Mouse (Mus musculus) forebrain, postnatal 0 days (tissue): ENCODE results near the gene Rala. TPM values are rescaled to one million over a fixed set of nuclear protein-coding genes. Genes with fewer than 3 reads are reported as not detected.
A peak's percentile ranks its signal among the peaks of the same experiment; 100 is the strongest.

Source experiments
- ATAC-seq: fragments of 200-750 bp; cut with Nextera tagmentation; 2 replicates; pipeline ENCODE4 v1.8.0; 2017; ENCODE audit warnings: mild to moderate bottlenecking, moderate library complexity
- DNase-seq: peaks from one replicate; pipeline ENCODE4 v3.0.0-alpha.2; 2015
- H3K27ac ChIP-seq: fragments of 300-500 bp; sonication (generic); 2 replicates; pipeline ENCODE4 v1.5.1; 2014; ENCODE audit warnings: low read depth, mild to moderate bottlenecking, antibody characterized with exemption, low read length, moderate library complexity, mixed read lengths
- H3K27me3 ChIP-seq: fragments of 300-500 bp; sonication (generic); 2 replicates; pipeline ENCODE4 v1.6.1; 2014; ENCODE audit warnings: mild to moderate bottlenecking, low read length, mixed read lengths; ENCODE audit not compliant: insufficient read depth
- H3K36me3 ChIP-seq: fragments of 300-500 bp; sonication (generic); 2 replicates; pipeline ENCODE4 v1.6.1; 2014; ENCODE audit warnings: mild to moderate bottlenecking, moderate library complexity; ENCODE audit not compliant: insufficient read depth
- H3K4me1 ChIP-seq: fragments of 300-500 bp; sonication (generic); 2 replicates; pipeline ENCODE4 v1.6.1; 2014; ENCODE audit warnings: antibody characterized with exemption; ENCODE audit not compliant: insufficient read depth
- H3K4me2 ChIP-seq: fragments of 300-500 bp; sonication (generic); 2 replicates; pipeline ENCODE4 v1.6.1; 2014; ENCODE audit warnings: low read depth, mild to moderate bottlenecking, moderate library complexity
- H3K4me3 ChIP-seq: fragments of 300-500 bp; sonication (generic); 2 replicates; pipeline ENCODE4 v1.5.1; 2014; ENCODE audit warnings: low read depth, low read length, mixed read lengths
- H3K9ac ChIP-seq: fragments of 300-500 bp; sonication (generic); 2 replicates; pipeline ENCODE4 v1.6.1; 2014; ENCODE audit warnings: mild to moderate bottlenecking
- H3K9me3 ChIP-seq: fragments of 300-500 bp; sonication (generic); 2 replicates; pipeline ENCODE4 v1.6.1; 2016; ENCODE audit warnings: low read length
- CTCF ChIP-seq: sonication (generic); IDR thresholded peaks from 2 replicates; pipeline ENCODE4 v1.5.1; 2016; ENCODE audit warnings: antibody characterized with exemption, control low read depth, low read depth
- WGBS: fragments of 180-500 bp; shearing (Covaris S2); extraction: QIAGEN DNeasy Blood & Tissue Kit; methylation state at CpG from one replicate; pipeline ENCODE4 v1.1.7; 2014; 5-methylcytosine and 5-hydroxymethylcytosine counted together
- polyA plus RNA-seq: library from polyadenylated mRNA; unstranded; fragments of >200 nt; fragmentation: Nextera tagmentation; extraction: Ambion mirVana; gene quantifications from 2 replicates; pipeline ENCODE4 v1.2.1, GENCODE M21; 2015
- total RNA-seq: library from RNA; depleted of rRNA; stranded (reverse); fragments of >200 nt; gene quantifications from 2 replicates; pipeline ENCODE4 v1.2.3, GENCODE M21; 2014; rRNA removed

The Rala gene
- total RNA-seq (98.2 and 107 TPM in 2 replicates), polyA plus RNA-seq (246 and 254 TPM in 2 replicates)

GRCm38 (mm10) chr13:17944078-17944917, at the start of gene Rala:
Gene Rala, minus strand, starts transcription at chr13:17944239.
- Histone ChIP-seq H3K36me3 (no peaks in the 10 kb centered on the region), H3K4me3 (peak within 1 kb of the TSS; percentile 93), H3K4me2 (peak within 1 kb of the TSS; percentile 62), H3K27ac (peak within 1 kb of the TSS; percentile 97), H3K27me3 (no peaks in the 10 kb centered on the region), H3K4me1 (peaks cover 12% of the 10 kb centered on the region; the same call in 1 of the 2 replicates), H3K9me3 (no peaks in the 10 kb centered on the region), H3K9ac (peak within 1 kb of the TSS; percentile 93)
- peak; percentile 100 for ATAC-seq
- 8% methylated on average over 68 of the region's 69 CpGs for WGBS
- TF ChIP-seq CTCF, result no peak
- DNase-seq, result peak; percentile 95

DNA sequence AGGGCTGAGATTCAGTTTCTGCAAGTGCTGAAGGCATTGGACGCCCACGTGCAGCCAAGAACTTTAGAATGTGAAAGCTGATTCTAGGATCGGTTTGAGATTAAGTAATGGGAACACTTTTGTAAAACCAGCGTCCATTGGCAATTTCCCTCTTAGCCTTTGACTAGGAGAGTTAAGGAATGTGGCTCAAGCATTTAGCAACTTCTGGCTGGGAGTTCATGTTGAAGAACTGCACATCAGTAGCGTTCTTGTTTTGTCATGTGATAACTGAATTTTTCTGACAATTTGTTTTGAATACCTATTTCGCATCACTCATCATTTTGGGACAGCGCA, 49.4 kb upstream of the Rala start:
- DNase-seq (no peak), ATAC-seq (no peak)
- peak overlapping the region; percentile 82 for H3K4me3 ChIP-seq
- no peak for TF ChIP-seq CTCF
- no peaks in the 10 kb centered on the region for H3K36me3 ChIP-seq
- no peaks in the 10 kb centered on the region for H3K9me3 ChIP-seq
- H3K27ac ChIP-seq, result peak overlapping the region; percentile 82
- peak overlapping the region; percentile 81 for H3K4me2 ChIP-seq
- H3K27me3 ChIP-seq, result no peaks in the 10 kb centered on the region
- 36% methylated on average over 7 of the region's 7 CpGs for WGBS
- H3K9ac ChIP-seq, result peak overlapping the region; percentile 74
- no peaks in the 10 kb centered on the region for H3K4me1 ChIP-seq

DNA sequence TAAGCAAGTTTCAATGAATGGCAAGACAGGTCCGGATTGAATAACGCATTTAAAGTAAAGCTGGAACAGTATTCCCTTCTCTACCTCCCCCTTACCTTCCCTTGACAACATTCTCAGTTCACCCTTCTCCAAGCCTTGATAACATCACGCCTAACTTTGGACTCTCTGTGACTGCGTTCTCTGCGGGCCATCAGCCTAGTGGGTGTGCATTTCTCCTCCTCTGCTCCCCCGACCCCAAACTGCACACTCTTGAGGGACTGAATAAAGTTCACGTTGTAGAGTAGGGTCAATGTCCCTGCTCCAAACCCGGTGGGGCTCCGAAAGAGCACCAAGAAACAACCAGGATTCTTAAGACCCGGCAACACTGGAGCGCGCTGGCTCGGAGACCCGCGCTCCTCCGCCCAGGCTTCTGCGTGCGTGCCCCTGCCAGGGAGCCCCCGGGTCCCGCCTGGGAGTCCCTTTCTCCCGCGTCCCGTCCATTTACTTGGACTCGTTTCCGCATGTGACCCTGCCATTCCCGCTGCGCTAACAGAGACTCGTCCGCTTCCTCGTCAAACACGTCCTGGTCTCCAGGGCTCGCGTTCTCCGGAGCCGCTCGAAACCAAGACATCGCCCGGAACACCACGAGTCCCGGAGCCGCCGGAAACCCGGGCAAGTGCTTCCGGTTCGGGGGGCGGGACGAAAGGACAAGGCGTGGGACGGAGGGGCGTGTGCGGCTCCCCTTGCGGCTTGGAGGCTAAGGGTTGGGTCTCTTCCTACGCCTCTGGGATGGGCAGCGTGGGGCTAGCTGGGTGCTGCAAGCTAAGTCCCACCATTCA, 48.9 kb upstream of the Rala start, which contains the start of gene Yae1d1:
Gene Yae1d1, minus strand, starts transcription at position 653 of the 818 bp plus-strand sequence.
- Histone ChIP-seq H3K4me2 (peak within 1 kb of the TSS; percentile 81), H3K4me3 (peak within 1 kb of the TSS; percentile 82), H3K27ac (peak within 1 kb of the TSS; percentile 82), H3K4me1 (no peaks in the 10 kb centered on the region), H3K9ac (peak within 1 kb of the TSS; percentile 74), H3K27me3 (no peaks in the 10 kb centered on the region), H3K36me3 (no peaks in the 10 kb centered on the region), H3K9me3 (no peaks in the 10 kb centered on the region)
- TF ChIP-seq CTCF, result peak; percentile 69
- DNase-seq, result peak; percentile 94
- 3% methylated on average over 54 of the region's 54 CpGs for WGBS
- ATAC-seq, result peak; percentile 99

- Histone ChIP-seq H3K27me3 (no peaks in the 10 kb centered on the region), H3K4me3 (peak overlapping the region; percentile 82), H3K36me3 (peaks cover 7% of the 10 kb centered on the region; the same call in 1 of the 2 replicates), H3K9me3 (no peaks in the 10 kb centered on the region), H3K4me2 (peak overlapping the region; percentile 81), H3K4me1 (no peaks in the 10 kb centered on the region), H3K27ac (no peak overlapping the region), H3K9ac (peak overlapping the region; percentile 74)
- TF ChIP-seq CTCF, result no peak
- 92% methylated on average over 4 of the region's 4 CpGs for WGBS
- ATAC-seq (no peak), DNase-seq (no peak)
Measured at GRCm38 (mm10) chr13:17992009-17992408, 48.0 kb upstream of the Rala start.

DNA sequence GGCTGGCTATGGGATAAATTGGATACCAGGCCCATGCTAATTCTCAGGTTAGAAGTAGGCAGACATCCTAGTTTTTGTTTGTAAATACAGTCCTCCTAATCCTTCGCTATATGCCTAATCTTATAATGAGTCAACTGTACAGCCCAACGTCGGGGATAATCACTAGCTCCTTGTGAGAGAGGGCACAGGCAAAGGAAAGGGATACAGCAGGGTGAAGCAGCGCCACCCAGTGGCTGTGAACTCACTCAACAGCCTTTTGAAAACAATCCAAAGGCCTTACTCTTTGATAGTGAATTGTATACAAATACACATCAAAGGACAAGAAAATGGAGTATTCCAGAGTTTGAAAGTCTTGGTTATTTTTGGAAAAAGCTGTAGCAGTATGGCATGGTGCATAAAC, 39.2 kb upstream of the Rala start:
- ATAC-seq (peak; percentile 56), DNase-seq (peak; percentile 56)
- Histone ChIP-seq H3K36me3 (peaks cover 33% of the 10 kb centered on the region), H3K4me3 (no peak overlapping the region), H3K4me2 (no peak overlapping the region), H3K27ac (no peak overlapping the region), H3K27me3 (no peaks in the 10 kb centered on the region), H3K9ac (no peak overlapping the region), H3K9me3 (no peaks in the 10 kb centered on the region), H3K4me1 (no peaks in the 10 kb centered on the region)
- peak; percentile 78 for TF ChIP-seq CTCF
- WGBS, result 48% methylated on average over 4 of the region's 4 CpGs

DNA sequence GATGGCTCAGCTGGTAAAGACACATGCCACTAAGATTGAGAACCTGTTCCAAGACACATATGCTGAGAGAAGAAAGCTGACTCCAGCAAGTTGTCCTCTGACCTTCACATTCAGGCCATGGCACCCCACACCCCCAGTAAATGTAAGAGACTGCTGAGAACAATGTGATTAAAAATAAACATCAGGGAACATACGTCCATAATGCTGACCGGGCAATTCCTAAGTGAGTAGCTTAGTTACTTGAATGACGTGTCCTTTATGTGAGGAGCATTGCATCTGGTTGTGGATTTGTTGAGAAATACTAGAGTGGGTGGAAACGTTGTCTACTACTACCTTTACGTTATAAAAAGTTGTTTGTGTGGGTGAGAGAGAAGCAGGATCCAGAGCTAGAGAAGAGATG, 38.6 kb upstream of the Rala start:
- no peak for ATAC-seq

More for the DNA sequence above, 38.6 kb upstream of the Rala start:
- no peak for DNase-seq
- H3K36me3 ChIP-seq, result peaks cover 32% of the 10 kb centered on the region
- H3K27ac ChIP-seq, result no peak overlapping the region
- H3K9ac ChIP-seq, result no peak overlapping the region
- WGBS, result 88% methylated on average over 5 of the region's 5 CpGs
- no peak overlapping the region for H3K4me3 ChIP-seq
- no peaks in the 10 kb centered on the region for H3K27me3 ChIP-seq
- H3K4me1 ChIP-seq, result no peaks in the 10 kb centered on the region
- no peak overlapping the region for H3K4me2 ChIP-seq
- H3K9me3 ChIP-seq, result no peaks in the 10 kb centered on the region
- TF ChIP-seq CTCF, result no peak
